Mouse (Mus musculus) liver, postnatal 0 days (tissue): ENCODE measurements around the gene Pcx.

Experiments used
- CTCF ChIP-seq: sonication (generic); IDR thresholded peaks from 2 replicates; pipeline ENCODE4 v1.5.1; 2016; ENCODE audit warnings: antibody characterized with exemption, low read depth
- EP300 ChIP-seq: IDR thresholded peaks from 2 replicates; pipeline ENCODE4 v1.6.1; 2016; ENCODE audit warnings: antibody characterized with exemption, low read depth, mild to moderate bottlenecking

DNA sequence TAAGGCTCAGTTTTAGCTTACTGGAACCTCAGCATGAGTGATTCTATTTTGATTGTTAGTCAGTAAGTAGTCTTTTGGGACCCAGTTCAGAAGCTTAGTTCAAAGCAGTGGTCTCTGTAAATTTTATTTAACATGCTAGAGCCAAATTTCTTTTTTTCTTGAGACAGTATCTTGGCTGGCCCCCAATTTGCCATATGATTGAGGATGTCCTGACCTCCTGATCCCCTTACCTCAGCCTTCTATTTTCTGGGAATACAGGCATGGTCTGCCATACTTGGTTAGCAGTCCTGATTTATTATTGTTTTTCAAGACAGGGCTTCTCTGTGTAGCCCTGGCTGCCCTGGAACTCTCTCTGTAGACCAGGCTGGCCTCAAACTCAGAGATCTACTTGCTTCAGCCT is 25.6 kb downstream of the Pcx start:
- no peak for TF ChIP-seq EP300
- no peak for TF ChIP-seq CTCF
